Mouse (Mus musculus): ENCODE results near the gene Tex26. TPM values are rescaled to one million over a fixed set of nuclear protein-coding genes. Genes with fewer than 3 reads are reported as not detected.
A peak's percentile ranks its signal among the peaks of the same experiment; 100 is the strongest.

Gene Tex26
- polyA plus RNA-seq, 1 experiment from 2014 or later = 0.10 TPM

GRCm38 (mm10) chr5:149503423-149504175 lies 64.1 kb downstream of the Tex26 start:
- Histone ChIP-seq H3K36me3 (no peaks in the 10 kb centered on the region), H3K27me3 (no peaks in the 10 kb centered on the region), H3K4me2 (replicated peaks) (no peak overlapping the region), H3K9me3 (no peaks in the 10 kb centered on the region; the same call in 1 of the 2 replicates), H3K27ac (no peak overlapping the region), H3K4me3 (no peak overlapping the region), H3K4me1 (no peaks in the 10 kb centered on the region), H3K9ac (no peak overlapping the region)
- WGBS = 80% methylated on average over 23 of the region's 23 CpGs
- ATAC-seq (ENCODE audit: low FRiP score, low read depth) = no peak

- H3K36me3 ChIP-seq = no peaks in the 10 kb centered on the region
- H3K4me1 ChIP-seq = no peaks in the 10 kb centered on the region
- 82% methylated on average over 8 of the region's 8 CpGs for WGBS
- no peak overlapping the region for H3K4me3 ChIP-seq
- H3K27me3 ChIP-seq = no peaks in the 10 kb centered on the region
- no peaks in the 10 kb centered on the region; the same call in 1 of the 2 replicates for H3K9me3 ChIP-seq
- H3K9ac ChIP-seq = no peak overlapping the region
- no peak for ATAC-seq (ENCODE audit: low FRiP score, low read depth)
- H3K4me2 ChIP-seq (replicated peaks) = no peak overlapping the region
- H3K27ac ChIP-seq = no peak overlapping the region
Observed at GRCm38 (mm10) chr5:149504985-149505384, 65.5 kb downstream of the Tex26 start.

DNA sequence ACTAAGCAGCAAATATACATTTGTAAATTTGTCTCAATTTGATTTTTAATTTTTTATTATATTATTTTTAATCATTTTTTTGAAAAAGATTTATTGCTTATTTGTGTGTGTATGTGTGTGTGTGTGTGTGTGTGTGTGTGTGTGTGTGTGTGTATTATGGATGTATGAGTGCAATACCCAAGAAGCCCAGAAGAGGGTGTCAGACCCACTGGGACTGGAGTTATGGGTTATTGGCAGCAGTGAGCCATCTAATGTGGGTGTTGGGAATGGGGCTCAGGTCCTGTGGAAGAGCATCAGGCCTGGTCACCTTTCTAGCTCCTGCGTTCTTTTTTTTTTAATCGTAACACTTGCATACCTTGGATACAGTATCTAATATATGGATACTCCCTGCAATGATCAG lies 66.6 kb downstream of the Tex26 start:
- WGBS = 100% methylated on average over 2 of the region's 2 CpGs
- no peak overlapping the region for H3K9ac ChIP-seq
- no peaks in the 10 kb centered on the region for H3K27me3 ChIP-seq
- no peak overlapping the region for H3K27ac ChIP-seq
- no peak overlapping the region for H3K4me3 ChIP-seq
- no peaks in the 10 kb centered on the region for H3K4me1 ChIP-seq
- no peaks in the 10 kb centered on the region for H3K36me3 ChIP-seq
- no peak overlapping the region for H3K4me2 ChIP-seq (replicated peaks)
- no peaks in the 10 kb centered on the region; the same call in 1 of the 2 replicates for H3K9me3 ChIP-seq
- no peak for ATAC-seq (ENCODE audit: low FRiP score, low read depth)

- WGBS = 85% methylated on average over 20 of the region's 20 CpGs
- Histone ChIP-seq H3K9me3 (no peaks in the 10 kb centered on the region; the same call in 1 of the 2 replicates), H3K9ac (no peak overlapping the region), H3K4me3 (no peak overlapping the region), H3K36me3 (no peaks in the 10 kb centered on the region), H3K4me1 (peaks cover 2% of the 10 kb centered on the region), H3K27ac (no peak overlapping the region), H3K4me2 (replicated peaks) (no peak overlapping the region), H3K27me3 (no peaks in the 10 kb centered on the region)
- ATAC-seq (ENCODE audit: low FRiP score, low read depth) = no peak
Observed at GRCm38 (mm10) chr5:149508094-149509029, 68.9 kb downstream of the Tex26 start.

DNA sequence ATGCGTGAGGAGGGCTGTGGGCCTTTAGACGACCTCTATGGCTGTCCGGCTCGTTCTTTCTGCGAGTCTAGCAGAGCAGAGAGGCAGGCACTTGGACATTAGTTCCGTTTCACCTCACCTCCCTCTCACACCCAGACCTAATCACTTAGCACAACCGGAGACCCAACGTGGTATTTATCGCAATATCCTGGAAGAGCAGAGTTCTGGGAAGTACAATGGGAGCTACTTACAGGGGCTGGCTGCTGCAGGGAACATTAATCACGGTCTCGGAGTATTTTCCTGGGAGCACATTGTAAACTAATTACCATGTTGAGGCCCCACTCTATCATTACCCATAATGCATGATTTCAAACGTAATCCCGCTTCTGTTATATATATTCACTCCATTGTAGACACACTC lies 70.9 kb downstream of the Tex26 start:
- Histone ChIP-seq H3K9me3 (no peaks in the 10 kb centered on the region; the same call in 1 of the 2 replicates), H3K4me2 (replicated peaks) (no peak overlapping the region), H3K36me3 (no peaks in the 10 kb centered on the region), H3K27ac (no peak overlapping the region), H3K27me3 (no peaks in the 10 kb centered on the region), H3K4me1 (peaks cover 20% of the 10 kb centered on the region), H3K4me3 (no peak overlapping the region), H3K9ac (no peak overlapping the region)
- ATAC-seq (ENCODE audit: low FRiP score, low read depth) = no peak
- 72% methylated on average over 13 of the region's 13 CpGs for WGBS

DNA sequence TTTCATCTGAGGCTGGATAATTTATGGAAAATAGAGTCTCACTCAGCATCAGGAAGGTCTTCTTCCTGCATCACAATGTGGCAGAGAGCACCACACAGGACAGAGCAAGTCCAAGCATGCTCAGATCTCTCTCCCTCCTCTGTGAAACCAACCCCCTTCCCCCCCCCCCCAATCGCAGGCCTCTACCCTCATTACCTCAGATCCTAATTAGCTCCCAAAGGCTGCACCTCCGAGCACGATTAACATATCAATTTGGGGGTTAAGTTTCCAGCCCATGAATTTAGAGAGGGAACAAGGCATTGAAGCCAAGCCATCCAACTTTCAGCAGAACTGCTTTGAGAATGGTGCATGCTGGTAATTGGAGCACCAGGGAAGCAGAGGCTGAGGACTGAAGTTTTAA lies 73.2 kb downstream of the Tex26 start:
- 31% methylated on average over 3 of the region's 3 CpGs for WGBS
- no peak for ATAC-seq (ENCODE audit: low FRiP score, low read depth)
- Histone ChIP-seq H3K36me3 (no peaks in the 10 kb centered on the region), H3K4me2 (replicated peaks) (no peak overlapping the region), H3K27me3 (no peaks in the 10 kb centered on the region), H3K9me3 (no peaks in the 10 kb centered on the region), H3K4me1 (peaks cover 23% of the 10 kb centered on the region), H3K9ac (no peak overlapping the region), H3K4me3 (no peak overlapping the region), H3K27ac (no peak overlapping the region)

- Histone ChIP-seq H3K4me1 (peaks cover 26% of the 10 kb centered on the region), H3K9ac (no peak overlapping the region), H3K4me2 (replicated peaks) (peak overlapping the region; percentile 55), H3K4me3 (0 out of 2 replicates have a peak overlapping the region, but pooled peaks have one; percentile 11), H3K9me3 (no peaks in the 10 kb centered on the region), H3K27ac (peak overlapping the region; percentile 85), H3K36me3 (no peaks in the 10 kb centered on the region), H3K27me3 (no peaks in the 10 kb centered on the region)
- ATAC-seq (ENCODE audit: low FRiP score, low read depth) = peak; percentile 21; the same call in 1 of the 2 replicates
- WGBS = 43% methylated on average over 9 of the region's 9 CpGs
Observed at GRCm38 (mm10) chr5:149513438-149514086, 74.1 kb downstream of the Tex26 start.

- Histone ChIP-seq H3K9ac (peak overlapping the region; percentile 36; the same call in 1 of the 2 replicates), H3K27me3 (no peaks in the 10 kb centered on the region), H3K27ac (peak overlapping the region; percentile 85), H3K4me2 (replicated peaks) (peak overlapping the region; percentile 55), H3K36me3 (no peaks in the 10 kb centered on the region), H3K4me3 (peak overlapping the region; percentile 11), H3K4me1 (peaks cover 26% of the 10 kb centered on the region), H3K9me3 (no peaks in the 10 kb centered on the region)
- WGBS = 10% methylated on average over 14 of the region's 14 CpGs
- ATAC-seq (ENCODE audit: low FRiP score, low read depth) = peak; percentile 65
Observed at GRCm38 (mm10) chr5:149514087-149514671, 74.7 kb downstream of the Tex26 start.

DNA sequence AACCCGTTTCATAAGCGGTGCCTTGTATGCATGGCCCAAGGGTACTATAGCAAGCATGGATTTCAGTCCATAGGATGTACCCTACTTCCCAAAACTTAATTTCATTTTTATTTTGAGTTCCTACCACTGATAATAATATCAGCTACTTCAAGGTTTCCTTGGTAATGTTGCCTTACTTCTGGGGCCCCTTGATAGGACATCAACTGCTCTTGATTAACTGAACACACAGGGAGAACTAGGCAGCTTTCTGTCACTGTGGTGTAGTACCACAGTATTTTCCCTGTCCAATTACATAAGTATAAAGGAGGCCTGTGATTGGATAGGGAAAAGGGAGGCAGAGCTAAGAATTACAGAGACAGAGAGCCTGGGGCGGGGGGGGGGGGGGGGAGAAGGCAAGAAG lies 75.4 kb downstream of the Tex26 start:
- Histone ChIP-seq H3K4me1 (peaks cover 26% of the 10 kb centered on the region), H3K9ac (no peak overlapping the region), H3K27me3 (no peaks in the 10 kb centered on the region), H3K27ac (peak overlapping the region; percentile 85), H3K36me3 (no peaks in the 10 kb centered on the region), H3K4me2 (replicated peaks) (peak overlapping the region; percentile 55), H3K4me3 (no peak overlapping the region), H3K9me3 (no peaks in the 10 kb centered on the region)
- no peak for ATAC-seq (ENCODE audit: low FRiP score, low read depth)
- WGBS = 41% methylated on average over 2 of the region's 3 CpGs

GRCm38 (mm10) chr5:149517116-149517515 lies 77.7 kb downstream of the Tex26 start:
- no peak overlapping the region for H3K27ac ChIP-seq
- H3K4me1 ChIP-seq = peaks cover 30% of the 10 kb centered on the region
- 70% methylated on average over 6 of the region's 6 CpGs for WGBS
- no peaks in the 10 kb centered on the region for H3K27me3 ChIP-seq
- no peak for ATAC-seq (ENCODE audit: low FRiP score, low read depth)
- H3K9me3 ChIP-seq = no peaks in the 10 kb centered on the region
- H3K4me3 ChIP-seq = no peak overlapping the region
- H3K9ac ChIP-seq = no peak overlapping the region
- H3K36me3 ChIP-seq = no peaks in the 10 kb centered on the region
- no peak overlapping the region for H3K4me2 ChIP-seq (replicated peaks)
